Mouse (Mus musculus) left cerebral cortex, postnatal 4 days (tissue): ENCODE data around the gene Ppp4r1. TPM values are rescaled to one million over a fixed set of nuclear protein-coding genes. Genes with fewer than 3 reads are reported as not detected.

Experiments used
- DNase-seq: peaks from one replicate; pipeline ENCODE4 v3.0.0-alpha.2; 2022
- intact Hi-C: fragments of 180-260 bp; cut with DNase I; formaldehyde crosslinking; loops from one replicate; pipeline ENCODE4 v1.15.1; 2025
- total RNA-seq, 2 experiments: library from RNA; stranded (reverse); gene quantifications; 2 replicates each; pipeline ENCODE4 v1.2.3; 2021

The Ppp4r1 gene
- 10 to 100 TPM; 80.6 to 86.3 TPM for total RNA-seq

DNA sequence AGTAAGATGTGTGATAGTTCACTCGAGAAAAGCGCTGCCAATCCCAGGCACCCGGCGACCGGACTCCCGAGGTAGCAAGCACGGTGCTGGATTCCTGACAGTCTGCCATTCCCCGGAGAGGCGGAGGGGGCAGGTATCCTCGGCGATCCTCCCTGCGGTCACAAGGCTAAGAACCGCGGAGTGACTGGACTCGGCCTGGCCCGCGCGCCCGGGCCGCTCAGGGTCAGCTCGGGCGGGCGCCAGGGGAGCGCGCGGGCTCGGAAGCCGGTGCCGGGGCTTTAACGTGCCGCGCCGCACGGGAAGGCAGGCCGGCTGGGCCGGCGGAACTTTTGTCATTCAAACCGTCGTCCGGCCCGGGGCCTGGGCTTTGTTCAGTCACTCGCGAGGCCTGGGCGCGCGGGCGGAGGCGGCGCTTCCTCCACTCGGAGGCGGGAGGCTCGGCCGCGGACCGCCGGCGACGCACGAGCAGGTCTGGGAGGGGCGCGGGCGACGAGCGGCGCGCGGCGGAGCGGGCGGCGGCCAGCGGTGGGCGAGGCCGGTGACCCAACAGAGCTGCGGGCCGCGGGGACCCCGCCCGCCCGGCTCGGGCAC lies at the start of gene Ppp4r1:
Gene Ppp4r1, plus strand, starts transcription at position 23 of the 591 bp plus-strand sequence.
- DNase-seq, result peak; percentile 86
- intact Hi-C loops, result loop anchor here (10.0 kb wide), 1 partner anchor 78 kb away; no protein-coding TSS in a partner anchor

DNA sequence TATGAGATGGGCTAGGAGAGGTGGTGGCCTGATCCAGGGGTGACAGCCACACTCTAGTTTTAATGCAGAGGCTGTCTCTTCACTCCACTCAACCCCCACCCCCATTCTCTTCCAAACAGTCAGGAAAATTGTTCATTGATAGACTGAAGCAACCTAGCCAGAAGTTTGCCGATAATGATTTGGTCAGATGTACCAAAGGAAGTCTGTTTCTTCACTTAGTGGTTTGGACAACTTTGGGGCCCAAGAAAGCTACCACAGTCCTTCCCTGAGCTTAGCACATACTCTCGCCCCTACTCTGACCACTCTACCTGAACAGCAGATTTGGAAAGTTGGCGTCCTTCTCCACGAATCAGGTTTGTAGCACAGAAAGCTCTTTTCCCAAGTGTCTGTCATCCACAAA lies 49.7 kb upstream of the Ppp4r1 start:
- intact Hi-C loops, result no loop called here

DNA sequence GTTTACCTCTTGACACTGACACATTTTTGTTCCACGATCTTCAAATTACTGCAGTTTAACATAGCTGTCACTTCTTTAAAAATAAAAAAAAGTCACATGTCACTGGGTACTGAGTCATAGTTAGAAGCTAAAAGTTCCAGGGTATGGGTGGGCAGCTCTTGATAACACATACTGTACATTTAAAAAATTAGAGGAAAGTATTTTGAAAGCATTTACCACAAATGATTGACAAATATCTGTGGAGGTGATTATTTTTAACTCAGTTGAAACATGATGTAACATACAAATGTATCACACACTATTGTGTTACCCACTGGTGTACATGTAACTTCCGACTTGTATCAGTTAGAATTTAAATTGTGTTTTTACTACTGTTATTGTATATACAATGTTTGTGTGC lies 47.3 kb upstream of the Ppp4r1 start:
- intact Hi-C loops, result no loop called here
- DNase-seq, result no peak

More for the DNA sequence above, 49.7 kb upstream of the Ppp4r1 start:
- no peak for DNase-seq

DNA sequence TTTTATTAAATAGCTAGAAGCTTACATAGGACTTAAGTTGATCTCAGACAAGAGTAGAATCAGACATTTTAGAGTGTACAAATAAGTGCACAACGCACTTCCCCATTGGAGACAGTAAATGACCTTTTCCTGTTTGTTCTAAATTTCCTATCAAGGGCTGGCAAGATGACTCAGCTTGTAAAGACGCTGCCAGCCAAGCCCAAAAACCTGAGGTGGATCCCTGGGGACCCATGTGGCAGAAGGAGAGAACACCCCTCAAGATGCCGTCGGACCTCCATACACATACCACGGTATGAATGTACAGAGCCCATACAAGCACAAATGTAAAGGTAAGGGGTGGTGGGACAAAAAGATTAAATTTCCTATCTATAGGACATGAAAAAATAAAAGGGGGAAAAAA lies 45.2 kb upstream of the Ppp4r1 start:
- intact Hi-C loops, result no loop called here
- no peak for DNase-seq

DNA sequence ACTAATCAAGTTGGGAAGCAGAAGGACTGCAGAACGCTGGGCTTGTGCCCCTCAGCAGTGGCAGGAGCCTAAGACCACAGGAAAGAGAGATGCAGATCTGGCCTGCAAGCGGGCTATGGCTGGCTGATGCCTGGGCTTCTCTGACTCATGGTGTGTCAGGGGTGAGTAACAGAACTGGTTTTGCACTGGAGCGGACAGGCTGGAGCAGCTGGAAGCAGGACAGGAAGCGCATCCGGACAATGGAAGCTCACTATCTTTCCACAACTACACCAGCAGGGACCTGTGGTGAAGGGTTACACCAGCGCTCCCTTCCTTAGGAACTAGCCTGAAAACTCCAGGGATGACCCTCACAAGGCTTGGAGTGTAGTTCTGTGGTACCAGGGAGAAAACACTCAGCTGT lies 44.8 kb upstream of the Ppp4r1 start:
- intact Hi-C loops, result no loop called here
- DNase-seq, result no peak

DNA sequence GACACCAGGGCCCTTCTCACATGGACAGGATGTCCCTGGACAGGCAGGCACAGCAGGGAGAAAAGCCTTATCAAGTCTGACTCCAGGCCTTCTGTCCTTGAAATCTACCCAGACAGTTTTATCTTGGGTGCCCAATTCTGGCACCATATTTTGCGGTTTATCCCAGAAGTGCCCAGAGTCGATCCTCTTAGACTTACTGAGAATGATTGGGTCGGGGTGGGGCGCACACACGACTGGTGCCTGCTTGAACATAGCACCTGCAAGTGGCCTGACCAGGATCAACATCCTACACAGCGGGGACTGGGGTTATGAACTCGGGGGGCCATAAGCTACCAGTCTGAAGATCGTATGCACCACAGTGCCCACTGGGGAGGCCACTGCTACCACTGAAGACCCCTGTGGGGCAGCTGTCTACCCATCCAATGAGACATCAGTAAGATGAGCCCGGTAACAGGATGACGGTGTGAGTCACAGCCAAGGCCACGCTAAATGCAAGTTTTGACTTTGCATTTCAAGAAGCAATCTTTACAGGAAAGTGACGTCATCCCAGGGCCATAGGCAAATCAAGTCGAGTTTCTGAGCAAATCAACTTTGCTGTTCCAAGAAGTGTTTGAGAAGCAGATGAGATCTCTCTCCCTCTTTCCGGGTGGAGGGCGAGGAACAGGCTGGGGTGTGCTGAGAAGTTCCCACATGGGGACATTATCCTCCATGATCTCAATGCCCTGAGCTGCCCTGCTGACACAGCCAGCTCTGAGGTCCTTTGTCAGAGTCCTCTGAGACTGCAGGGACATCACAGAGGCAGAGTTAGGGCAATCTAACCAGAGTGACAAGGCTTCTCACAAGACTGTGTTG lies 42.3 kb upstream of the Ppp4r1 start:
- intact Hi-C loops, result no loop called here
- DNase-seq, result no peak

DNA sequence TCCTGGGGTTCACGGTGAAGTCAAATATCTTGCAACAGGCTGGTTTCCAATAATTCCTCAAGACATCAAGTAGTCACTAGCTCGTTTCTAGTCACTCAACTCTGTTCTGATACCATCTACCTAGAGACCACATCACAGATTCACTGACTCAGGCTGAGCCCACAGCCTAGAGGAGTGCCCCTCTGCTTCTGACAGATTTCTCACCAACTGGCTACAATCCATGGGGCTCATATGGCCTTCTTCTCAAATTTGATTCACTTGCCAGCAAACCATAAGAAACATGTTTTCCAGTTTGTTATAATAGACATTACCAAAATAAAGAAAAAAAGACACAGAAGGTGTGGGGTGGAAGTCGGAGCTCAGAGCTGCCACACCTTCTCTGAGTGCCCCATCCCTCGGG lies 40.8 kb upstream of the Ppp4r1 start:
- intact Hi-C loops, result no loop called here
- DNase-seq, result no peak

DNA sequence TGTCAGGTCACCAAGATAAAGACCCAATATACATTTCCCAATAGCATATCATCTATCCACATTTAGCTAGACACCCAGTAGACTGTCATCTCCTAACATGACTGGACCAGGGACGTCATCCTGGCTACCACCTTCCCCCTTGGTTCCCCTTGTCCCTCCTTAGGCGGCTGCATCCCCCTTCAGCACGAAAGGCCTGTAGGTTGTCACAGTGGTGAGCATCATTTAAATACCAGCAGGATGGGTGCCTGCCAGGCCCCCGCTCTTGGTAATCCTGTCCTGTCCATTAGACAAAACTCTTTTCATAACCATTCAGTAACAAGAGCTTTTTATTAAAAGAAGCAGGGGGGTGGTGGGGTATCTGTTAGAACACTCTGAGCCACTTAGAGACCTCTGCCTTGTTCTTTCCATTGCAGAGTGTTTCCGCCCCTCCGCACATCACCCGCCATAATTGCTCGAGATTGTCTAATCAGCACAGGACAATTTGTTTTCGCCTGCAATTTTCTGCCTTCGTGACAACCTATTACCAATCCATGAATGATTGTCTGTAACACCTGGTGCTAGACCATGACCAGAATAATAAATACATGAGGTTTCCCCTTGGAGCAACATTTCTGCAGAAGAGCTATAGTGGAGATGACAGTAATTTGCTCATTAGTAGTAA lies 40.0 kb upstream of the Ppp4r1 start:
- intact Hi-C loops, result no loop called here
- no peak for DNase-seq

DNA sequence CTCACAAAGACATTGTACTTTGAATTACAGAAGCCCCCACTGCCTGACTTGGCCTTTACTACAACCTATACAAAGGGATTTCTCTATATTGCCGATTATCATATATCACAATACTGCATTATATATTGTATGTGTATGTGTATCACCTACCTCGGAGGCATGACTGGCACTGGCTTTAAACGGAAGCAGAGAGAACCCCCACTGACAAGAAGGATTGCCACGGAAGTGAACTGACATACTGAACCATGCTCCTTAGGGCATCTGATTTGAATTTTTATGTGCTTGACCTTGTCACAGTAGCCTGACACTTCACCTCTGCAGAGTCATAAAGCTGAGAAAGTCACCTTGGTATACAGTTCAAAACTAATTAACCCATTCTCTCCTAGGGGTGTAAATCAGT lies 39.4 kb upstream of the Ppp4r1 start:
- no peak for DNase-seq
- intact Hi-C loops, result no loop called here

DNA sequence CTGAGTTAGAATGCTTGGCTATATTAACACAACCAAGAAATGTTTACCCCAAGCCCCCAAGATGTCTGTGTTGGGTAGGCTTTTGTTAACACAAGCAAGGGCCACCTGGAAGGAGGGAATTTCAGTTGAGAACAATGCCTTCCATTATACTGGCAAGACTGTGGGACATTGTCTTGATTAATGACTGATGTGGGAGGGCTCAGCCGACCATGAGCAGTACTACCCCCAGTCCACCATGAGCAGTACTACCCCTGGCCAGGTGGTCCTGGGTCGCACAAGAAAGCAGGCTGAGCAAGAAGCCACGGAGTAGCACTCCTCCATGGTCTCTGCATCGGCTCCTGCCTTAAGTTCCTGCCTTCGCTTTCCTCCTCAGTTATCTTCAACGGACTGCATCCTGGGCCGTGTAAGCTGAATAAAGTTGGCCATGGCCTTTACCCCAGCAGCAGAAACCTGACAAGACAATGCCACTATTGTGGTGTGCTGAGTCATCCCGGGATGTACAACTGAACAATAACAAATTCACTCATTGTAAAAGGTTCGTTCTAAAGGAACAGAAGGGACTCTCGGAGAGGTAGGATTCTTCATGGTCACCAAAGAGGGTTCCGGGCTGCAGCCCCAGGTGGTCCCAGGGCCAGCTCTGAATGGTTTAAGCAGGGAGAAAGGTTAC lies 38.6 kb upstream of the Ppp4r1 start:
- intact Hi-C loops, result no loop called here
- no peak for DNase-seq

DNA sequence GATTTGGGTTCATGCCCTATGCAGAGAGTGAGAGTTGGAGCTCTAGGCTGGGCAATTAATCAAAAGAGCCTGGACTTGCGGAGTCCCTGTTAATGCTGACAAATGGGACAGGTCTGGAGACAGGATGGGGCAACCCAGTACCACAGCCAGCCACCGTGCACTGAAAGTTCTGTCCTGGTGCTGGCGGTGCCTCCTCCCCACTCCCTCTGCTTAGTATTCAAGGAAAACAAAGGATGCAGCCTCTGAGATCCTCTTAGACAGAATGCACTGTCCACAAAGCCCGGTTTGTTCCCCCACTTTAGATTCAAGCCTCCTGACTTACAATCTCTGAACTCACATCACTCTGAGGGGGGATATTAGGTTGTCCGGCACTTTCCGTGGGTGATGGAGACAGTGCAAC lies 36.1 kb upstream of the Ppp4r1 start:
- intact Hi-C loops, result no loop called here
- no peak for DNase-seq

DNA sequence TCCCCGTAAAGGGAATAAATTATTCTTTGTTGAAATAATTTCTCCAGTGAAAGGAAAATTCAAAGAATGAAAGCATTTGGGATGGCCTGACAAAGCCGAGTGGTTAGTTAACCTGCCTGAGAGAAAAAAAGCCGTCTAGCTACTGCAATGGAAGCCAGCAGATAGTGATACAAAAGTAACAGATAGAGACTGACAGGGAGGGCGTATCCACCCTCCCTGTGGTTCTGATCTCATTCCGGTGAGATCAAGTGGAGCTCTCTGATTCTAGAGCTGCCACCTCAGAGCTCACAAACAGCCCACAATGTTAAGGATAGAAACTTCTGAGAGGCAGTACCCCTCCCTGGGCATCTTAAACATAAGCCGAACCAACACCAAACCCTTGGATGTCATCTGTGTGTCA lies 33.4 kb upstream of the Ppp4r1 start:
- intact Hi-C loops, result no loop called here

DNA sequence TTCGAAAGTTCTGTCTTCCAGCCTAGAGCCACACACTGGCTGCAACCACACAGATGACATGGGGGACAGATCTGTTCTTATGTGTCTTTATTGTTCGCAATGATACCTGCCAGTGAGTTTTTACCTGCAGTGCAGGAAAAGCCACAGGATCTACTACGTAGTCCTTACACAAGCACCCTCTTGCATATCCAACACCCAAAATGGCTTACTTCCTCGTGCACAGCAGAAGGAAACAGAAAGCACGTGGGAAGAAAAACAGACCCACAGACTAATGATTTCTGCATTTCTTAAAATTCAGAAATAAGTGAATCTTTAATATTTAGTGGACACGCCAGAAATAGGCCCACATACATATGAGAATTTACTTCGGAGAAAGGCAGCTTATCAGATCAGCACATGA lies 32.6 kb upstream of the Ppp4r1 start:
- intact Hi-C loops, result no loop called here
- DNase-seq, result no peak

More for the DNA sequence above, 33.4 kb upstream of the Ppp4r1 start:
- DNase-seq, result no peak

DNA sequence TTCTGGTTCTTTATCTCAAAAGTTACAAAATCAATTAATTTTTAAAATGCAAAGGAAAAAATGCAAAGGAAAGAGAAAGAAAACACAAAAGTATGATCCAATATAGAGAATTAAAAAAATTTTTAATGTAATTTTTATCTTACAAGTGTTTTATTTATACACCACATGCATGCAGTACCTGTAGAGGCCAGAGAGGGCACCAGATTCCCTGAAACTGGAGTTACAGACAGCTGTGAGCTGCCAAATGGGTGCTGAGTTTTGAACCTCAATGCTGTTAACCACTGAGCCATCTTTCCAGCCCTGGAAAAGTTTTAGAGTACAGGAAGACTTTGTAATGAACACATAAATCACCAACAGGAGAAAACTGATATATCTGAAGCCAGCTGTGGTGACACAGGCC lies 32.1 kb upstream of the Ppp4r1 start:
- no peak for DNase-seq
- intact Hi-C loops, result no loop called here

DNA sequence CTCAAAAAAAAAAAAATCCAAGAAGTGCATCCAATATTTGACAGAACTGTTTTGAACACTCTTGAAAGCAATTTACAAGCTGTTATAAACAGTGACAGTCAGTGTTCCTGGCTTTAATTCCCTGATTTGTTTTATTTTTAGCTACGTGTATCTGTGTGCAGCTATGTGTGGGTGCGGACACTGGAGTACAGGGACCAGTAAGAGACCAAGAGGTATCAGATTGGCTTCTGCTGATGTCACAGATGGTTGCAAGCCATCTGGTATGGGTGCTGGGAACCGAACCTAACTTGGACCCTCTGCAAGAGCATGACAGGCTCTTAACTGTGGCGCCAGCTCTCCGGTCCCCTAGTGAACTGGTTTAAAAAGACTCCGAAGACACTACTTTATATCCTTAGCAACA lies 29.2 kb upstream of the Ppp4r1 start:
- intact Hi-C loops, result no loop called here
- no peak for DNase-seq

DNA sequence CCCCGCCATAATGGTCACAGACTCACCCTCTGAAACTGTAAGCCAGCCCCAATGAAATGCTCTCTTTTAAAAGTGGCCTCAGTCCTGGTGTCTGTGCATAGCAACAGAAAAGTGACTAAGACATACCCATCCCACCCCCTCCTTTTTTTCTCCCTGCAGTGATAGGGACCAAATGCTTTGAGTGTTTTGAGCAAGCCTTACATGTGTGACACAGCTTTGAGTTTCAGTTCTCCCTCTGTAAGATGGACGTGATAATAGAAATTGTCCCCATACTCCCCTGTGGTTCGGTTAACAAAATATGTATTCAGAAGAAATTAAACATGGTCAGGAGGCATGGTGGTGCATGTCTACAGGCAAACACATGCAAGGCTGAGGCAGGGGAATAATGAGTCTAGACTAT lies 26.5 kb upstream of the Ppp4r1 start:
- DNase-seq, result no peak
- intact Hi-C loops, result no loop called here

DNA sequence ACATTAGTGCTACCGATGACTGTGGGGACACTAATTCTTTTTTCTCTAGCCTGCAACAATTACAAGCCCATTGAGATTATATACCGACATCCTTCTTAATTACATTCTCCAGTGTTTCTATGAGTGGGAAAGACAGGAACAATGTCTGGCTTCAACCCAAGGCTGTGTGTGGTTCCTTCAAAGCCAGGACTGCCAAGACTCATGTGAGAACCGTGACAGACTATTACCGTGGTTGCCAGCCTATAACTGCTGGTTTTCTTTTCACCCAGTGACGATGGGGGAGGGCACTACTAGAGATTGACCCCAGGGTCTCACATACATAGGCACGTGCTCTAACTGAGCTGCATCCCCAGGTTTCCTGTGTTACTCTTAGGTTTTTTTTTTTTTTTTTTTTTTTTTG lies 25.2 kb upstream of the Ppp4r1 start:
- no peak for DNase-seq
- intact Hi-C loops, result no loop called here

DNA sequence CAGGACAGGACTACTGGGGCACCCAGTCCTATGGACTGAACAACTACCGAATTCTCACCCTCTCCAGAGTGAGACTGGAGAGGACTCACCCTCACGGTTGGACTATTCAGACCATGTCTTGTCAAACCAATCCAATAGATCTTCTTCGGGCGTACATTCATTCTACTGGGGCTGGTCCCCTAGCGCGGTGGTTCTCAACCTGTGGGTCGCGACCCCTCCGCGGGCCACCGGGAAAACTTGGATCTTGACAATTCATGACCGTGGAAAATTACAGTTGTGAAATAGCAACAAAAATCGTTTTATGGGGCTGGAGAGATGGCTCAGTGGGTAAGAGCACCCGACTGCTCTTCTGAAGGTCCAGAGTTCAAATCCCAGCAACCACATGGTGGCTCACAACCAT lies 19.2 kb upstream of the Ppp4r1 start:
- DNase-seq, result no peak
- intact Hi-C loops, result no loop called here

DNA sequence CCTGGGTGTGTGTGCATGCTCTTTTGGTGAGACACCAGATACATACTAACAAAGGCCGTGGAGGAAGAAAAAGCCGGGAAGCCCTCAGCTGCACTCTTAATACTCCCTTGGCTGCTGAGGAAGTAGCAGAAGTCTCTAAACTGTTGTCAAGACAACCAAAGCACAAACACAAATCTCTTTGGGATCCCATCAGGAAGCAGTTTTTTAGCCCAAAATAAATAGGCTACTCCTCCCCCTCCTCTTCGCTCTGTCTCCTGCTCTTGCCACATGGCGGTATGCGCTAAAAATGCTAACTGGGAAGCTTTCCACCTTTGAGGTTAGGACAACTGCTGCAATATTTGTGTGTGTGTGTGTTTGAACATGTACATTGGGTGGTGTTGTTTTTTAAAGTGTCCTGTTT lies 13.9 kb upstream of the Ppp4r1 start:
- DNase-seq, result no peak
- intact Hi-C loops, result no loop called here

DNA sequence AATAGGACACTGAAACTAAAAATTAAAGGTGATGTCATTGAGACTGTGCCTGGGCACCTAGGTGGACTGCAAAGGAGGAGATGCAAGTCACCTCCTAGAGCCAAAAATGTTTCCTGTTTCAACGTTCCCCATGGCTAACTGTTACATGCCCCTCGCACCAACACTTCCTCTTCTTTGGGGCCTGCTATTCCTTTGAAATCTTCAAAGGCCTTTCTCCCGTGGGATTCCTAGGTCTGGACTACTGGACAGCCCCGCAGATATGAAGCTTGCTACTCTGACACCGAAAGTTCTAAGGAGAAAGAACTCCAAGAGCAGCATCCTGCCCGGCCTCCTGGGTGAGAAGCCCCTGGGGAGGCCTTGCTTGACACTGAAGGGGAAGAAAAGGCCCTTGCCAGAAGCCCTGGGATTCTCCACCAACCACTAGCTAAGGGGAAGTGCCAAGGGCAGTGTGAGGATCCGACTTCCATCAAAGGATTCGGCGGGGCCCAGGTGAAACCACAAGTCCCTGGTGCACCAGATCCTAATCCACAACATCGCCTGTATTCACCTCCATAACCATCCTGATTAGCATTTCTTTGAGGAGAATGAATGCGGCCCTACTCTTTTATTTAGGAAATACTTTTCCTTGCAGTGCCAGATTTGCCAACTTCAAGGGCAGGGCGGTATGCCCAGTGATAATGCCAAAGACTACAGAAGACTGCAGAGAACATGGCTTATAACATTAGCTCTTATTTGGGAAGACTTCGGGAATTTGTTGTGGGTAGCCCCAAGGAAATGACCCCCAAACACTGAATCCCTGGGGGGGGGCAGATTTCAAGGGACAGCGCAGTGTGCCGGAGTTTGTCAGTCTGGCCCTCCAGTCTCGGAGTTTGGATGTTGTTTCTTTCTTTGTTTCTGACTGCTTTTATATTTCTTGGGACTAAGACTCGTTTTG lies 11.1 kb upstream of the Ppp4r1 start:
- DNase-seq, result peak; percentile 6
- intact Hi-C loops, result loop anchor here (10.0 kb wide), 1 partner anchor 156 kb away; the partner anchor contains the start of gene Vapa
